Mouse (Mus musculus) layer of hippocampus, adult 18-20 months (tissue): ENCODE measurements around the gene Map2k7. TPM values are rescaled to one million over a fixed set of nuclear protein-coding genes. Genes with fewer than 3 reads are reported as not detected.
A peak's percentile ranks its signal among the peaks of the same experiment; 100 is the strongest.

ENCODE experiments used
- DNase-seq, 2 experiments: peaks; one replicate each; pipeline ENCODE4 v3.0.0; 2022; ENCODE audit warnings: low spot score in 2 of 2
- long read RNA-seq: library from polyadenylated mRNA; stranded (forward); transcript quantifications from one replicate; pipeline ENCODE4 v2.0.0, GENCODE M21; 2021
- total RNA-seq, 2 experiments: library from RNA; stranded (reverse); gene quantifications; 2 replicates each; pipeline ENCODE4 v1.2.3; 2021

Map2k7 gene
- 100 to 1,000 TPM; 109 to 116 TPM for total RNA-seq
- long read RNA-seq, transcript Map2k7-206 (11 exons, 3,497 nt) = major isoform, 73 of 106 reads
- long read RNA-seq, transcript Map2k7-202 (12 exons, 3,525 nt) = minor isoform, 16 of 106 reads
- long read RNA-seq, partial matches to known transcripts = 9 of 106 reads
- long read RNA-seq, other reads (novel, unspliced or antisense) = 6 of 106 reads

GRCm38 (mm10) chr8:4238434-4239192, at the start of gene Map2k7, which contains the start of gene Gm49320:
Gene Map2k7 (plus strand): TSS chr8:4238740.
Gene Gm49320 (plus strand): TSS chr8:4238865.
- DNase-seq = peak; percentile 100

- no peak for DNase-seq
Measured at GRCm38 (mm10) chr8:4189031-4189722, 49.4 kb upstream of the Map2k7 start.

GRCm38 (mm10) chr8:4192305-4192704, 46.2 kb upstream of the Map2k7 start:
- DNase-seq = peak in 1 of 2 experiments; percentile 62

GRCm38 (mm10) chr8:4192807-4193587, 45.5 kb upstream of the Map2k7 start:
- DNase-seq = peak; percentile 80 to 93

DNA sequence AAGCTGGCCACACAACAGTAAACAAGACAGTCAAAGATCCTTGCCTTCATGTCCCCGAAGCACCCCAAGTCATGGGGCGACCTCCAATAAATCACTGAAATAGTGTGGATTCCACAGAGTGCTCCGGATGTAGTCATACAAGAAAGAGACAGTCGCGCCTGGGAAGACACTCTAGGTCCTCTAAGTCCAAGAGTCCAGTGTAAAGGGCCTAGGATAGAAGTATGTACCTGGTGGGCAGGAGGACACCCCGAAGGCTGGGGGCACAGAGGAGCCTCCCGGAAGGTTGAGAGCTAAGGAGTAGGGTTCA, 45.0 kb upstream of the Map2k7 start:
- no peak for DNase-seq

DNA sequence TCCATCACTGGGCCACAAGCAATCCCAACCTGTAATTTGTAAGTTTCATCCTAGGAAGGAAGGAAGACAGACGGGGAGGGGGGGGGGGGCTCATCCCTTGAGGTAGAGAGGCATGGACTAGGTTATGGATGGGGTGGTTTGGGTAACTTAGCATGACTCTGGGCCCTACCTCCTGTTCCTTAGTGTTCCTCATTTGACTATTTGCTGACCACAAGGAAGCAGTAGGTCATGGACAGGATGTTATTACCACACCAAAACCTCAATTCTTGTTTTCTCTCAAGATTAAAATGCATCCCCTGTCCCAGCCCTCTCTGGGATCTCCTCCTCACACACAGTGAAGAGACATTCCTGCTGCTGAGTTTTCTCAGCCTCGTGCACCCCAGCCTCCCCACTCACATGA, 37.2 kb upstream of the Map2k7 start:
- DNase-seq = no peak

GRCm38 (mm10) chr8:4205246-4206123, 33.1 kb upstream of the Map2k7 start:
- no peak for DNase-seq

DNA sequence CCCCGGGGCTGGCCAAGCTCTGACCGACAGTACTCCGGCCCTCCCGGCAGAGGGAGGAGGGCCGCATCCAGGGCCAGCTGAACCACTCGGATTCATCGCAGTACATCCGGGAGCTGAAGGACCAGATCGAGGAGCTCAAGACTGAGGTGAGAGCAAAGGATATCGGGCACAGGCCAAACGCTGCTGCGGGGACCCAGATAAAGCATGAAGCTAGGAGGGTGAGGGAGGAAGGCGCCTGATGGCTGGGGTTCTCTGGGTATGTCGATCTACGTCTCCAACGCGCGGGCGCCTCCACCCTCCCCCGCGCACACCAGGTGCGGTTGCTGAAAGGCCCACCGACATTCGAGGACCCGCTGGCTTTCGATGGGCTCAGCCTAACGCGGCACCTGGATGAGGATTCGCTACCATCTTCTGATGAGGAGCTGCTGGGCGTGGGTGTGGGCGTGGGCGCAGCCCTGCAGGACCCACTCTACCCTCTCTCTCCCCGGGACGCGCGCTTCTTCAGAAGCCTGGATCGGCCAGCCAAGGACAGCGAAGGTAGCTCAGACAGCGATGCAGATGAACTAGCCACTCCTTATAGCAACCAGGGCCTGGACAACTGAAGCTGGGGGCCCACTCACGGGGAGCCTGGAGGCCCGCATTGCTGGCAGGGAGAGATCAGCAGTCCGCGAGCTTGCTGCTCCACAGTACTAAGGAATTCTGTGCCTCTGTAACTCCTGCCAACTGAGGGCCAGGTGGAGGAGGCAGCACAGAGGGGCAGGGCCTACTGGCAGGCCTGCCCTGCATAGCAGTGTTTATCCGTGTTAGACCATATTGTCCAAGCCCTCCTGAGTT, 32.1 kb upstream of the Map2k7 start:
- DNase-seq = no peak

DNA sequence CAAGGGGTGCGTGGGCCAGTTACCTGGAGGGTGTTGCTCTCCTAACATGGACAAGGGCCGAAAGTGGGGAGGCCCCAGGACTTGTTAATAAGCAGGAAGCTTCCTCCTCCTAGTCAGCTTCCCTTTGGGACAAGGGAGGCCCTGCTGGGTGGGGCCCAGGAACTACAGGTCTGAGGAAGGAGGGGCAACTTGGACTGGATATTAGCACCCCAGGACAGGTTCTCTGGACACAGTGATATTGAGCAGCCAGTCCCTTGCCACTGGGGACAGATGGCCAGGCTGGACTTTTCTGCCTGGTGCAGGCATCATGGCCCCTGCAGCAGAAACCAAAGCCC, 31.6 kb upstream of the Map2k7 start:
- no peak for DNase-seq

DNA sequence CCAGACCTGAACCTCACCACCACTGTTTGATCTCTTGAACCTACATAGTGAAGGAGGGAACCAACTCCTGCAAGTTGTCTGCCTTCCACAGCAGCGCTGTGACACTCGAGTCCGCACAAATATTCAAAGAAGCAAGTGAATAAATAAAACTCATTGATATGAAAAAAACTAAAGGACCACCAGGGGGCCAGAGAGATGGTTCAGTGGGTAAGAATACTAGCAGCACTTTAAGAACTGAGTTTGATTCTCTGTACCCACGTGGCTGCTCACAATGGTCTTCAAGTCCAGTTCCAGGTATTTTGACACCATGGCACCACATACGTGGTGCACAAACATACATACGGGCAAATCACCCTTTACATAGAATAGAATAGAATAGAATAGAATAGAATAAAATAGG, 27.4 kb upstream of the Map2k7 start:
- DNase-seq = no peak

GRCm38 (mm10) chr8:4212809-4213209, 25.7 kb upstream of the Map2k7 start:
- no peak for DNase-seq

GRCm38 (mm10) chr8:4213210-4214005, 25.1 kb upstream of the Map2k7 start:
- DNase-seq = no peak

GRCm38 (mm10) chr8:4214006-4214980, 24.2 kb upstream of the Map2k7 start:
- no peak for DNase-seq

DNA sequence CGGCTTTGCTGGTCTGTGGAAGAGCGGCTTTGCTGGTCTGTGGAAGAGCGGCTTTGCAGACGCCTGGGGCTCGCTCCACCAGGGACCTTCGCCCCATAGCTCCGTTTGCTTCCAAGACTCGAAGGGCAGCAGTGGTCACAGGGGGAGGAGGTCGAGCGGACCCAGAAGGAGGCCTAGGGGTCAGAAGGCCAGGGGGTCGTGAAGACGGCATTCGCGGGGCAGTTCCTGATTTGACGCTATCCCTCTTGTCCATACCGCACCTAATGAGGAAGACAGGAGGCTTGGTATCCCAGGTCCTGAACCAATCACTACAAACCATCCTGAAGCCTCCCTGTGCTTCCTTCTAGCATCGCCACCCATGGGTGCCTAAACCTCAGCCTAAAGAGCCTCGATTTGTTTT, 22.2 kb upstream of the Map2k7 start:
- no peak for DNase-seq

DNA sequence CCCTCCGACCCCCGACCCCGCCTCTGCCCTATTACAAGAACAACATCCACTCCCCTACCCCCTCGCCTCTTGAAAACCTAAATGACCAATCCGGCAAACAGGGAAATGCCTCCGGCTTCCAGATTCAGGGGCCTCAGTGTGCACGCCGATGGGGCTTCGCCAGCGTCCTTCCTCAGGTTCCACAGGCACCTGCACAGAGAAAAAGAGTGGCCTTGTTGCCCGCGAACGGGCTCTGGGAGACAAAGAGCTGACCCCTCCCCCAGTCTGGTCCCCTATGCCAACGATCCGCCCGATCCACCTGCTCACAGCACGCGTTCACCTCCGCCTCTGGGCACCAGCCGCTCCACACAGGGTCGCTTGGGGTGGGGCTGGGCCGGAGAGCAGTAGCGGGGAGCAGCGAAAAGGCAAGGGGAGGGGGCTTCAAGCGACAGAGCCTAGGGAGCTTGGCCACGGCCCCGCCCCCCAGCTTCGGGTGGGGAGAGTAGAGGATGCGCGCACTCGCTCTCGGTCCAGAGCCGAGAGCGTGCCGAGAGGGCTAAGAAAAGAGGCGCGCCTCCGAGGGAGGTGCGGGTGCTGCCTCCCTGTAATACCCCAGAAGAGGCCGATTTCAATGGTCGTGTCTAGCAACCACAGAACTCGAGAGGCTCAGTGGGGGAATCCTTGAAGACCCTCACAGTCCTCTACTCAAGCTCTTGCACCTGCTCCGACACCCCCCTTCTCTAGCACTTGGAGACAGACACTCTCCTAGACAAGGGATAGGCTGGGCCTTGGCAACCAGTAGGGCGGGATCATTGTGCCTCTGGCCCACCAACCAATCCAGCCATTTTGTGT, 21.5 kb upstream of the Map2k7 start, which contains the start of gene Prr36:
Prr36 (minus strand) TSS at position 669 of the 831 bp plus-strand sequence.
- DNase-seq = peak in 1 of 2 experiments; percentile 69

- no peak for DNase-seq
Measured at GRCm38 (mm10) chr8:4219617-4220016, 18.9 kb upstream of the Map2k7 start.

DNA sequence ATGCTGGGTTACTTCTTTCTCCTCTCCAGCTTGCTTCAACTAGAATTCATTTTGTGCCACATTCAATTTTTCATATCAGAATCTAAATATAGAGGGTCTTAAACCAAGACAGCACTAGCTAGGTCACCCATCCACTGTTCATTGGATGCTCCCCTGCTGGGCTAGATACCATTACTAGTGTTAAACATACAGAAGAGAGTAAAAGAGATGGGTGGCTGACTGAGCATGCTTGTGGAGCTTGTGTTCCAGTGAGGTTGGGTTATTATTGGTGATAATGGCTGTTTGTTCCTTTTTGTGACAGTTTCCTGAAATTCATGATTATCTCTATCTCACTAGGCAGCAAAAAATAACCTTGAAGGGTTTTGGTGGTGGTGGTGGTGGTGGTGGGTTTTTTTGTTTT, 16.5 kb upstream of the Map2k7 start:
- DNase-seq = no peak
